7 mouse cellular contexts compared by ENCODE assay signal in genomic region chr3:87906601-87906980, GRCm38 (mm10). TPM values are rescaled to one million over a fixed set of nuclear protein-coding genes. Genes with fewer than 3 reads are reported as not detected.
DNase-seq lines count a peak whose midpoint lies in the region; ATAC-seq and TF ChIP-seq lines count a peak whose summit lies in the region.

No protein-coding gene starts in this region.

- H3K9me3 ChIP-seq in E14TG2a.4 (ENCODE audit: low read length): no peaks in the 10 kb centered on the region
- no peaks in the 10 kb centered on the region for H3K9me3 ChIP-seq in intestine, embryonic 16.5 days (ENCODE audit: control insufficient read depth, low read length)
- H3K9me3 ChIP-seq in liver, postnatal 0 days (ENCODE audit: low read length): no peaks in the 10 kb centered on the region

- H3K27me3 ChIP-seq in E14TG2a.4 (ENCODE audit: insufficient read depth, low read length): no peaks in the 10 kb centered on the region
- no peaks in the 10 kb centered on the region for H3K27me3 ChIP-seq in intestine, embryonic 16.5 days (replicated peaks; ENCODE audit: control insufficient read depth, insufficient read depth, low read length)
- H3K27me3 ChIP-seq in liver, postnatal 0 days (ENCODE audit: insufficient read depth, low read length): no peaks in the 10 kb centered on the region

- 1% methylated on average over 38 of the region's 47 CpGs for WGBS in intestine, embryonic 16.5 days
- under 1% methylated on average over 33 of the region's 47 CpGs for WGBS in liver, postnatal 0 days (ENCODE audit: insufficient replicate concordance)

- H3K36me3 ChIP-seq in E14TG2a.4 (ENCODE audit: insufficient read depth, low read length): peaks cover 10% of the 10 kb centered on the region
- no peaks in the 10 kb centered on the region for H3K36me3 ChIP-seq in intestine, embryonic 16.5 days (ENCODE audit: control insufficient read depth, insufficient read depth, low read length)
- H3K36me3 ChIP-seq in liver, postnatal 0 days (replicated peaks; ENCODE audit: insufficient read depth, low read length): no peaks in the 10 kb centered on the region; the same call in 1 of the 2 replicates

- H3K4me1 ChIP-seq in E14TG2a.4 (replicated peaks; ENCODE audit: low read depth, low read length): peaks cover 47% of the 10 kb centered on the region
- H3K4me1 ChIP-seq in intestine, embryonic 16.5 days (ENCODE audit: control insufficient read depth, insufficient read depth, low read length): peaks cover 31% of the 10 kb centered on the region
- H3K4me1 ChIP-seq in liver, postnatal 0 days (ENCODE audit: insufficient read depth): peaks cover 45% of the 10 kb centered on the region

- H3K4me2 ChIP-seq in intestine, embryonic 16.5 days (ENCODE audit: low read depth, low read length): peak overlapping the region; percentile 72
- H3K4me2 ChIP-seq in liver, postnatal 0 days (ENCODE audit: low read depth, low read length): peak overlapping the region; percentile 87

- peak overlapping the region; percentile 95 for H3K27ac ChIP-seq in intestine, embryonic 16.5 days (ENCODE audit: low read length)
- H3K27ac ChIP-seq in liver, postnatal 0 days (ENCODE audit: low read depth): peak overlapping the region; percentile 87

- no peak for TF ChIP-seq EP300 in liver, postnatal 0 days (IDR thresholded peaks at IDR 0.05; ENCODE audit: low read depth)

- peak; percentile 55 for DNase-seq in A20 (ENCODE audit: low read depth, low spot score)
- peak; percentile 71 to 79 for DNase-seq in cerebellum, postnatal 14 days
- peak; percentile 29 to 54 for DNase-seq in gastrocnemius, postnatal 4 days (ENCODE audit: low spot score in 2 of 2)
- DNase-seq in liver, postnatal 0 days: peak; percentile 68
- DNase-seq in right cerebral cortex, postnatal 14 days: peak; percentile 52

- peak overlapping the region; percentile 96 for H3K4me3 ChIP-seq in E14TG2a.4 (replicated peaks; ENCODE audit: low read length)
- peak overlapping the region; percentile 98 for H3K4me3 ChIP-seq in intestine, embryonic 16.5 days (ENCODE audit: low read length)
- peak overlapping the region; percentile 94 for H3K4me3 ChIP-seq in liver, postnatal 0 days (ENCODE audit: low read depth, low read length)

- peak overlapping the region; percentile 99 for H3K9ac ChIP-seq in intestine, embryonic 16.5 days (ENCODE audit: low read depth, low read length)
- H3K9ac ChIP-seq in liver, postnatal 0 days (replicated peaks): peak overlapping the region; percentile 98

- TF ChIP-seq CTCF in E14TG2a.4 (conservative IDR thresholded peaks at IDR 0.05; ENCODE audit: low read length): no peak
- no peak for TF ChIP-seq CTCF in liver, postnatal 0 days (IDR thresholded peaks at IDR 0.05; ENCODE audit: low read depth)

- peak; percentile 9 for ATAC-seq in intestine, embryonic 16.5 days
- ATAC-seq in liver, postnatal 0 days: peak; percentile 11

RNA-seq across cellular contexts. Expression of gene Hdgf, which starts 0.5 kb away (rescaled TPM):
- total RNA-seq in gastrocnemius, postnatal 4 days (2021): 100 to 1,000 TPM; 179 to 182 TPM
- polyA plus RNA-seq in intestine, embryonic 16.5 days (2015; fragmentation: Nextera tagmentation; extraction: Ambion mirVana): 75.5 and 76.0 TPM in 2 replicates
- polyA plus RNA-seq in liver, postnatal 0 days (2015; fragmentation: Nextera tagmentation; extraction: Ambion mirVana): 116 and 123 TPM in 2 replicates

RNA-seq across cellular contexts. Expression of gene Mrpl24, which starts 12.7 kb away (rescaled TPM):
- 10 to 100 TPM; 55.0 to 57.0 TPM for total RNA-seq in gastrocnemius, postnatal 4 days (2021)
- polyA plus RNA-seq in intestine, embryonic 16.5 days (2015; fragmentation: Nextera tagmentation; extraction: Ambion mirVana): 78.7 and 80.6 TPM in 2 replicates
- 50.3 and 54.1 TPM in 2 replicates for polyA plus RNA-seq in liver, postnatal 0 days (2015; fragmentation: Nextera tagmentation; extraction: Ambion mirVana)

RNA-seq across cellular contexts. Expression of gene Prcc, which starts 21.2 kb away (rescaled TPM):
- total RNA-seq in gastrocnemius, postnatal 4 days (2021): 10 to 100 TPM; 56.7 to 58.3 TPM
- polyA plus RNA-seq in intestine, embryonic 16.5 days (2015; fragmentation: Nextera tagmentation; extraction: Ambion mirVana): 9.8 and 10.7 TPM in 2 replicates
- polyA plus RNA-seq in liver, postnatal 0 days (2015; fragmentation: Nextera tagmentation; extraction: Ambion mirVana): 4.4 and 4.5 TPM in 2 replicates

RNA-seq across cellular contexts. Expression of gene Isg20l2, which starts 23.5 kb away (rescaled TPM):
- total RNA-seq in gastrocnemius, postnatal 4 days (2021): 10 to 100 TPM; 20.2 to 20.6 TPM
- 37.2 and 39.8 TPM in 2 replicates for polyA plus RNA-seq in intestine, embryonic 16.5 days (2015; fragmentation: Nextera tagmentation; extraction: Ambion mirVana)
- 12.3 and 13.2 TPM in 2 replicates for polyA plus RNA-seq in liver, postnatal 0 days (2015; fragmentation: Nextera tagmentation; extraction: Ambion mirVana)

RNA-seq across cellular contexts. Expression of gene Rrnad1, which starts 23.9 kb away (rescaled TPM):
- 1 to 10 TPM; 7.4 to 8.7 TPM for total RNA-seq in gastrocnemius, postnatal 4 days (2021)
- 14.2 and 14.3 TPM in 2 replicates for polyA plus RNA-seq in intestine, embryonic 16.5 days (2015; fragmentation: Nextera tagmentation; extraction: Ambion mirVana)
- 4.3 TPM in 2 replicates for polyA plus RNA-seq in liver, postnatal 0 days (2015; fragmentation: Nextera tagmentation; extraction: Ambion mirVana)

Comparison
In these comparisons a context has a peak if more than half of its experiments do, and no peak if none do; other contexts are left out.
1. Peak in every context shown above with its lines: DNase-seq, ATAC-seq, H3K4me3 ChIP-seq and H3K27ac ChIP-seq.